Mouse (Mus musculus) cerebellum, postnatal 25 days (tissue): ENCODE data around the gene Avpr1b.

Experiments used
- DNase-seq, 2 experiments: peaks; one replicate each; pipeline ENCODE4 v3.0.0; 2021; ENCODE audit warnings: mixed read lengths in 2 of 2

Gene Avpr1b

DNA sequence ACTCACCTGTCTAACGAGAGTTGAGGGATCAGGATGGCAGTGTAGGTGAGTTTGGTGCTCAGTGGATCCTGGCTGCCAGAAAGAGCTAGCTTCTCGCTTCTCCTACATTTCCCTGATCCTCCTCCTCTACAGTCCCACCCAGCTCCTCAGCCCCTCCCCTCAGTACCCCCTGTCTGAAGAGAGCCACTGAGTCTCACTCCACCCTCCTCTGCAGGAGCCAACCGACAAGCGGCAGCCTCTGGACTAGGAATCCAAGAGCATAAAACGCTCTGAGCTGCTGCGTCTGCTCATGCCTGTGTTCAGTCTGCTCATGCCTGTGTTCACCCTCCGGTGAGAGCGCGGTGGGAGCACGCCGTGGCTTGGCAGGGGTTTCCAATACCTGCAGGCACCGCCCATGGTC is at the start of gene Avpr1b:
Gene Avpr1b, plus strand, starts transcription at position 335 of the 400 bp plus-strand sequence.
- DNase-seq, result no peak

DNA sequence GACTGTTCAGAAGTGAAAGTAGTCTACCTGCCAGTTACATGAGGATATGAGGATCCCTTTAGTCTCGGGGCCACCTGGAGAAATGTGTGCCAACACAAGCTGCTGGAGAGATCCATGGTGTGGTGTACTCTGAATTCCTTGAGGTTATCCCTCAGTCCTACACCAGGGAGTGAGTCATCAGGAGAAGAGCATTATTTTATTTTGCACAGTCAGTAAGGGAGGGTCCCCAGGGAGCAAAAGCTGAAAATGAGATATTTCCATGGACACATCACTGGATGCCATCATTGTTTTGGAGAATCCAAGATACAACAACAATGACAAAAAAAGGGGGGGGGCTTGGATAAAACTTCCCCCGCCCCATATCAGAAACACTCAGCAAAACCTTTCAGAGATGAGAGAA is 47.1 kb upstream of the Avpr1b start:
- DNase-seq, result no peak

- no peak for DNase-seq
Measured at GRCm38 (mm10) chr1:131553428-131553827, 45.6 kb upstream of the Avpr1b start.

DNA sequence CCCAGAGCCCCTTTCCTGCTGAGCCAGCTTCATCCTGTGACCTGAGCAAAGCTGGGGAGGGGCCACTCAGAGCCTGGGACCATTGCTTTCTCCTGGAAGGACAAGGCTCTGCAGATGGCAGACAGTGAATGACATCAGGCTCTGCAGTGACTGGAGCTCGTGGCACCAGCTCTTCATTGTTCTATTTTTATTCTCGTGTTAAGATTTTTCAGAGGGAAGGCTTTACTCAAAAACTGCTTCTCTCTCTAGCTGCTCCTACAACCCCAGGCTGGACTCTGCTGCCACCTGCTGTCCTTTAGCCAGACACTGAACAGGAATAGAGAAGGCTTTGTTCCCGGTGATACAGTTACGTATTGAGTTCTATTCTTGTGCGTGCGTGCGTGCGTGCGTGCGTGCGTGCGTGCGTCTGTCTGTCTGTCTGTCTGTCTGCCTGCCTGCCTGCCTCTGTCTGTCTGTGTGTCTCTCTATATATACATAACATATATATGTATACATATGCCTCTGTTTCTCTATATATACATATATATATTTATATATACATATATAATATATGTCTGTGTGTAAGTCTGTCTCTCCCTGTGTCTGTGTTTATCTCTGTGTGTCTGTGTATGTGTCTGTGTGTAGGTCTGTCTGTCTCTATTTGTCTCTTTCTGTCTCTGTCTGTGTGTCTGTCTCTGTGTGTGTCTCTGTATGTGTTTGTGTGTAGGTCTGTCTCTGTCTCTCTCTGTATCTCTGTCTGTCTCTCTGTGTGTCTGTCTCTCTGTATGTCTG is 43.8 kb upstream of the Avpr1b start:
- DNase-seq, result peak; percentile 85 to 91

GRCm38 (mm10) chr1:131560500-131560899 is 38.5 kb upstream of the Avpr1b start:
- no peak for DNase-seq

GRCm38 (mm10) chr1:131562081-131562480 is 37.0 kb upstream of the Avpr1b start:
- no peak for DNase-seq

DNA sequence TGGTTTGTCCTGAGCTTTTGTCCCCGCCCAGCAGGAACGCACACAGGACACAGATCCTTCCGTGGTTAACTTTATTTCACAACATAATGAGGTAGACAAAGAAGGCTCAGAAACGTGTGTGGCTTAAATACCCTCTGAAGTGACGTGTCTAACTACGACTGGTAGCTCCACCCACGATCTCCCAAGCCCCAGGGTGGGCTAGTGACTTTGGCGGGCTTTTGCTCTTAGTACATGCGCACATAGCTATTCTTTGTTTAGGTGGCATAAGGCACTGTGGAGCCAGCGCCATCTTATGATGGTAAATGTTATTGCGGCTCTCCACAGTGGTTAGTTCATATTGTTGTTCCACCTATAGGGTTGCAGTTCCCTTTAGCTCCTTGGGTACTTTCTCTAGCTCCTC is 33.0 kb upstream of the Avpr1b start:
- DNase-seq, result peak in 1 of 2 experiments; percentile 44

GRCm38 (mm10) chr1:131569721-131570120 is 29.3 kb upstream of the Avpr1b start:
- DNase-seq, result no peak

- DNase-seq, result no peak
Measured at GRCm38 (mm10) chr1:131570391-131570790, 28.6 kb upstream of the Avpr1b start.

- peak in 1 of 2 experiments; percentile 47 for DNase-seq
Measured at GRCm38 (mm10) chr1:131573721-131574120, 25.3 kb upstream of the Avpr1b start.

- peak; percentile 39 to 55 for DNase-seq
Measured at GRCm38 (mm10) chr1:131578943-131579680, 19.9 kb upstream of the Avpr1b start.

GRCm38 (mm10) chr1:131580389-131580788 is 18.6 kb upstream of the Avpr1b start:
- DNase-seq, result no peak

GRCm38 (mm10) chr1:131583598-131583997 is 15.4 kb upstream of the Avpr1b start:
- DNase-seq, result no peak

- peak; percentile 20 to 48 for DNase-seq
Measured at GRCm38 (mm10) chr1:131586836-131587235, 12.2 kb upstream of the Avpr1b start.

- peak in 1 of 2 experiments; percentile 11 for DNase-seq
Measured at GRCm38 (mm10) chr1:131600314-131600713, 1.3 kb downstream of the Avpr1b start.

DNA sequence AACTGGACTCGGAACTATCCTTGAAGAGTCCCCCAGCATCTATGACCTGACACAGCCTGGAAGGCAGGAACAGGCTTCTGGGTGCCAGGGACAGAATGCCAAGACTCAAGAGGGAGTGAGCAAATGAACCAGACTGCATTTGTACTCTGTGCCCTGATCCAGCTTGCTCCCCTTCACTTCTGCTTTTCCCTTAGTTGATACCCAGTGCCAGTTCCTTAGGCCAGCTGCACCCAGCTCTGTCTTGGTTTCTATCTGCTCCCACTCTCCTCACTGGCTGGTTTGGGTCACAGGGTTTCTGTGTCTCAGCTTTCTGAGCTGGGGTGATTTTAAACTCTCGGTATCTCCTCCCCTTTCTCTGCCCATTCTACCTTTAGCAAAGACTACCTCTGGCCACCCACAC is 7.7 kb downstream of the Avpr1b start:
- no peak for DNase-seq

GRCm38 (mm10) chr1:131612556-131613155 is 13.6 kb downstream of the Avpr1b start:
- DNase-seq, result peak in 1 of 2 experiments; percentile 31

GRCm38 (mm10) chr1:131613361-131614133 is 14.5 kb downstream of the Avpr1b start:
- peak; percentile 62 to 81 for DNase-seq

- DNase-seq, result no peak
Measured at GRCm38 (mm10) chr1:131614641-131615040, 15.6 kb downstream of the Avpr1b start.

DNA sequence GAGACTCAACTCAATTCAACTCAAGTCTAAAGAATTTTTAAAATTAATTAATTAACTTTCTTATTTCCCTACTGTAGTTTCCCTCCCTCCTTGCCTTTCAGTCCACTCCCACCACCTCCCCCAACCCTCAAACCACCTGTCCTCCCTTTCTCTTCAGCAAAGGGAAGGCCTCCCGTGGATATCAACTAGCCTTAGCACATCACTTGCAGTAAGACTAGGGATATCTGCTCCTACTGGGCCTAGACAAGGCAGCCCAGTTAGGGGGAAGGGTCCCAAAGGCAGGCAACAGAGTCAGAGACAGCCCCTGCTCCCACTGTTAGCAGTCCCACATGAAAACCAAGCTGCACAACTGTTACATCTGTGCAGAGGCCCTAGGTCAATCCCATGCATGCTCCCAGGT is 17.1 kb downstream of the Avpr1b start:
- no peak for DNase-seq

DNA sequence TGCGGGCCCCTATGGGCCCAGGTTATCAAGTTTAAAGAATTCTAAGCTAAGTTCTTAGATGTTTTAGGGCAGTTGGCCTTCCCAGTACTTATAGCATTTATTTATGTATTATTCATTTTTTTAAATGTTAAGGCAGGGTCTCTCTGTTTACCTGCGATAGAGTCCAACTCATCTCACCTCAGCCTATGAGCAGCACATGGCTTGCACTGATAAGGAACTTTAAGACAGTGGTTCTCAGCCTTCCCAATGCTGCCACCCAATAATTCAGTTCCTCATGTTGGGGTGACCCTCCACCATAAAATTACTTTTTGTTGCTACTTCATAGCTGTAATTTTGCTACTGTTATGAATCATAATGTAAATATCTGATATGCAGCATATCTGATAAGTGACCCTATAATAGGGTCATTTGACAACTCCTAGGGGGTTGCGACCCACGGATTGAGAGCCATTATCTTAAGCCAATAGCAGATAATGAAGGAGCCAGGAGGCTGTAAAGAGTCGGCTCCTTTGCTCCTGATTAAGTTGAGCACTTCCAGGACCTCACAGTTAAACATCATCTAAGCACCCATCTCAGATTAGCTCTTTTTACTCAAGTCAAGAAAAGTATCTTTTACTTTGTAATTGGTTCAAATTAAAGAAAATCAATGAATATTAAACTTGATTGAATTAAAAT is 17.6 kb downstream of the Avpr1b start:
- DNase-seq, result no peak

- no peak for DNase-seq
Measured at GRCm38 (mm10) chr1:131618576-131618975, 19.5 kb downstream of the Avpr1b start.
